8 mouse cellular contexts compared by ENCODE assay signal in the genomic region with DNA sequence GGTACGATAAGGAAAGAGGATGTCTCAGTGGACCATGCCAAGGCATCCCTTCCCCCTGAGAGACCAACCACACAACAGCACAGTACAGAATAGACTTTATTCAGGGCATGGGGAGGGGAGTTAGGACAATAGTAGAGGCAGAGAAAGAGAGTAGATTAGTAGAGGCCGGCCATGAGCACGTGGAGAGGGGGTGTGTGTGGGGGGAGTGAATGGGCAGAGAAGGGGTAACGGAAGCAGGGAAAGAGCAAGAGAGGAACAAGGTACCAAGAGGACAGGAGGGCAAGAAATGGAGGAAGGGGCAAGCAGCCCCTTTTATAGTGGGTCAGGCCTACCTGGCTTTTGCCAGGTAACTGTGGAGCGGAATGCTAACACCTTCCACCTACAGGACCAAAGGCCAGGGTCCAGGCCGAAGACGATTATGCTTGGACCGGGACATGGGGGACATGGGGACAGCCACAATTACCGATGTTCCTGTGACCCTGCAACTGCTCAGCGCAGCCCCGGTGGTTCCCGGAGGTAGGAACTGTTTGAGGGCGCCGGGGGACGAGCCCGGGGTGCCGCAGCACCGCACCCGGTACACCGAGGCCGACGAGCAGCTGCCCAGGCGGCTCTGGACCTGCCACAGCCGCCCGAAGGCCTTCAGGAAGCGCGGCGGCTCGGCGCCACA. TPM values are rescaled to one million over a fixed set of nuclear protein-coding genes. Genes with fewer than 3 reads are reported as not detected.
DNase-seq lines count a peak whose midpoint lies in the region; ATAC-seq and TF ChIP-seq lines count a peak whose summit lies in the region.

No protein-coding gene starts in this region.

- intact Hi-C loops in left cerebral cortex, adult 2 months (cut with DNase I) = loop anchor here (5.0 kb wide), 1 partner anchor 38 kb away; the partner anchor contains the start of gene Uhmk1
- intact Hi-C loops in left cerebral cortex, postnatal 14 days (cut with DNase I) = no loop called here

- H3K27ac ChIP-seq in left cerebral cortex, adult 2 months = peak overlapping the region; percentile 76
- H3K27ac ChIP-seq in embryonic facial prominence, embryonic 10.5 days (replicated peaks) = peak overlapping the region; percentile 92
- H3K27ac ChIP-seq in hindbrain, embryonic 12.5 days = no peak overlapping the region; the same call in 1 of the 2 replicates
- no peak overlapping the region for H3K27ac ChIP-seq in midbrain, embryonic 11.5 days (ENCODE audit: low read depth, low read length)

- DNase-seq in left cerebral cortex, adult 2 months (ENCODE audit: extremely low spot score in 1 of 2, low spot score in 2 of 2) = no peak
- DNase-seq in left cerebral cortex, postnatal 14 days (ENCODE audit: low spot score in 2 of 2) = no peak
- no peak for DNase-seq in embryonic facial prominence, embryonic 10.5 days (ENCODE audit: low spot score)
- no peak for DNase-seq in midbrain, embryonic 11.5 days (ENCODE audit: low spot score, missing footprints)
- no peak for DNase-seq in frontal cortex, postnatal 36 days (ENCODE audit: low spot score in 2 of 2)
- no peak for DNase-seq in frontal cortex, postnatal 25 days (ENCODE audit: low spot score in 2 of 2)
- DNase-seq in layer of hippocampus, adult 8-10 months (ENCODE audit: low spot score in 2 of 2) = no peak

- H3K4me3 ChIP-seq in left cerebral cortex, adult 2 months = peak overlapping the region; percentile 81
- peak overlapping the region; percentile 70 for H3K4me3 ChIP-seq in embryonic facial prominence, embryonic 10.5 days
- H3K4me3 ChIP-seq in hindbrain, embryonic 12.5 days = peak overlapping the region; percentile 79
- H3K4me3 ChIP-seq in midbrain, embryonic 11.5 days (ENCODE audit: low read depth, low read length) = peak overlapping the region; percentile 78

- H3K4me2 ChIP-seq in hindbrain, embryonic 12.5 days (replicated peaks) = peak overlapping the region; percentile 77
- peak overlapping the region; percentile 71 for H3K4me2 ChIP-seq in midbrain, embryonic 11.5 days

- 26% methylated on average over 30 of the region's 30 CpGs for WGBS in embryonic facial prominence, embryonic 10.5 days
- WGBS in hindbrain, embryonic 12.5 days = 29% methylated on average over 30 of the region's 30 CpGs
- WGBS in midbrain, embryonic 11.5 days = 28% methylated on average over 30 of the region's 30 CpGs

- H3K27me3 ChIP-seq in embryonic facial prominence, embryonic 10.5 days (replicated peaks; ENCODE audit: low read depth, poor library complexity, severe bottlenecking) = 0 out of 2 replicates have a peak, but pooled peaks cover 3% of the 10 kb centered on the region
- H3K27me3 ChIP-seq in hindbrain, embryonic 12.5 days = 0 out of 2 replicates have a peak, but pooled peaks cover 2% of the 10 kb centered on the region
- H3K27me3 ChIP-seq in midbrain, embryonic 11.5 days (ENCODE audit: control insufficient read depth, insufficient read depth, low read length) = no peaks in the 10 kb centered on the region

- no peak for TF ChIP-seq CTCF in left cerebral cortex, adult 2 months (IDR thresholded peaks at IDR 0.05)

- no peaks in the 10 kb centered on the region for H3K9me3 ChIP-seq in embryonic facial prominence, embryonic 10.5 days
- H3K9me3 ChIP-seq in hindbrain, embryonic 12.5 days (replicated peaks) = no peaks in the 10 kb centered on the region
- no peaks in the 10 kb centered on the region for H3K9me3 ChIP-seq in midbrain, embryonic 11.5 days (ENCODE audit: control insufficient read depth, low read length)

- peak; percentile 92 for ATAC-seq in hindbrain, embryonic 12.5 days (ENCODE audit: low FRiP score)
- peak; percentile 91 for ATAC-seq in midbrain, embryonic 11.5 days (ENCODE audit: low FRiP score)

- H3K4me1 ChIP-seq in embryonic facial prominence, embryonic 10.5 days = peaks cover 8% of the 10 kb centered on the region
- H3K4me1 ChIP-seq in hindbrain, embryonic 12.5 days = peaks cover 5% of the 10 kb centered on the region
- H3K4me1 ChIP-seq in midbrain, embryonic 11.5 days (ENCODE audit: control insufficient read depth, insufficient read depth, low read length) = peaks cover 4% of the 10 kb centered on the region; the same call in 1 of the 2 replicates

- H3K9ac ChIP-seq in hindbrain, embryonic 12.5 days = peak overlapping the region; percentile 94
- peak overlapping the region; percentile 92 for H3K9ac ChIP-seq in midbrain, embryonic 11.5 days (ENCODE audit: low read length)

- no peaks in the 10 kb centered on the region for H3K36me3 ChIP-seq in embryonic facial prominence, embryonic 10.5 days (replicated peaks)
- no peaks in the 10 kb centered on the region for H3K36me3 ChIP-seq in hindbrain, embryonic 12.5 days
- no peaks in the 10 kb centered on the region for H3K36me3 ChIP-seq in midbrain, embryonic 11.5 days (ENCODE audit: control insufficient read depth, insufficient read depth, low read length)

RNA-seq across cellular contexts. Expression of gene Sh2d1b1, which starts 22.1 kb away (rescaled TPM):
- total RNA-seq in left cerebral cortex, adult 2 months (2021) = not detected
- not detected for total RNA-seq in left cerebral cortex, postnatal 14 days (2021)
- polyA plus RNA-seq in embryonic facial prominence, embryonic 10.5 days (2016; fragmentation: Nextera tagmentation; extraction: Ambion mirVana) = 0.05 TPM in 1 of 2 replicates, not detected in the other
- not detected in 2 replicates for polyA plus RNA-seq in hindbrain, embryonic 12.5 days (2016; fragmentation: Nextera tagmentation; extraction: Ambion mirVana)
- polyA plus RNA-seq in midbrain, embryonic 11.5 days (2014; fragmentation: Nextera tagmentation; extraction: Ambion mirVana) = not detected in 2 replicates
- total RNA-seq in layer of hippocampus, adult 8-10 months (2022) = under 1 TPM in 2 of 4 experiments, not detected in 2; 0.23 to 0.25 TPM

RNA-seq across cellular contexts. Expression of gene Sh2d1b2, which starts 22.5 kb away (rescaled TPM):
- not detected for total RNA-seq in left cerebral cortex, adult 2 months (2021)
- not detected for total RNA-seq in left cerebral cortex, postnatal 14 days (2021)
- not detected in 2 replicates for polyA plus RNA-seq in embryonic facial prominence, embryonic 10.5 days (2016; fragmentation: Nextera tagmentation; extraction: Ambion mirVana)
- not detected in 2 replicates for polyA plus RNA-seq in hindbrain, embryonic 12.5 days (2016; fragmentation: Nextera tagmentation; extraction: Ambion mirVana)
- not detected in 2 replicates for polyA plus RNA-seq in midbrain, embryonic 11.5 days (2014; fragmentation: Nextera tagmentation; extraction: Ambion mirVana)
- not detected for total RNA-seq in layer of hippocampus, adult 8-10 months (2022)

RNA-seq across cellular contexts. Expression of gene Uhmk1, which starts 39.8 kb away (rescaled TPM):
- 100 to 1,000 TPM; 140 to 141 TPM for total RNA-seq in left cerebral cortex, adult 2 months (2021)
- 100 to 1,000 TPM; 144 to 155 TPM for total RNA-seq in left cerebral cortex, postnatal 14 days (2021)
- polyA plus RNA-seq in embryonic facial prominence, embryonic 10.5 days (2016; fragmentation: Nextera tagmentation; extraction: Ambion mirVana) = 10.6 and 11.3 TPM in 2 replicates
- polyA plus RNA-seq in hindbrain, embryonic 12.5 days (2016; fragmentation: Nextera tagmentation; extraction: Ambion mirVana) = 15.3 and 16.3 TPM in 2 replicates
- 16.3 and 17.4 TPM in 2 replicates for polyA plus RNA-seq in midbrain, embryonic 11.5 days (2014; fragmentation: Nextera tagmentation; extraction: Ambion mirVana)
- total RNA-seq in layer of hippocampus, adult 8-10 months (2022) = 100 to 1,000 TPM; 135 to 163 (median 149) TPM

RNA-seq across cellular contexts. Expression of gene Gm7694, which starts 51.1 kb away (rescaled TPM):
- total RNA-seq in left cerebral cortex, adult 2 months (2021) = 1 to 10 TPM; 2.5 to 3.6 TPM
- total RNA-seq in left cerebral cortex, postnatal 14 days (2021) = 1 to 10 TPM; 2.4 to 2.8 TPM
- 2.5 and 3.5 TPM in 2 replicates for polyA plus RNA-seq in embryonic facial prominence, embryonic 10.5 days (2016; fragmentation: Nextera tagmentation; extraction: Ambion mirVana)
- polyA plus RNA-seq in hindbrain, embryonic 12.5 days (2016; fragmentation: Nextera tagmentation; extraction: Ambion mirVana) = 3.5 and 3.8 TPM in 2 replicates
- 1.9 and 2.4 TPM in 2 replicates for polyA plus RNA-seq in midbrain, embryonic 11.5 days (2014; fragmentation: Nextera tagmentation; extraction: Ambion mirVana)
- 1 to 10 TPM; 3.9 to 5.3 (median 4.1) TPM for total RNA-seq in layer of hippocampus, adult 8-10 months (2022)

RNA-seq across cellular contexts. Expression of gene Spata46, which starts 53.6 kb away (rescaled TPM):
- total RNA-seq in left cerebral cortex, adult 2 months (2021) = not detected
- not detected for total RNA-seq in left cerebral cortex, postnatal 14 days (2021)
- 0.94 and 1.5 TPM in 2 replicates for polyA plus RNA-seq in embryonic facial prominence, embryonic 10.5 days (2016; fragmentation: Nextera tagmentation; extraction: Ambion mirVana)
- 0.95 and 1.1 TPM in 2 replicates for polyA plus RNA-seq in hindbrain, embryonic 12.5 days (2016; fragmentation: Nextera tagmentation; extraction: Ambion mirVana)
- 0.51 and 0.90 TPM in 2 replicates for polyA plus RNA-seq in midbrain, embryonic 11.5 days (2014; fragmentation: Nextera tagmentation; extraction: Ambion mirVana)
- not detected for total RNA-seq in layer of hippocampus, adult 8-10 months (2022)

Comparison
In these comparisons a context has a peak if more than half of its experiments do, and no peak if none do; other contexts are left out.
1. H3K27ac ChIP-seq: peak in left cerebral cortex, adult 2 months (single experiment) and embryonic facial prominence, embryonic 10.5 days (single experiment); none in hindbrain, embryonic 12.5 days (single experiment) and midbrain, embryonic 11.5 days (single experiment).
2. Peak in every context shown above with its lines, with median percentiles within 50 percentile points of each other: H3K4me3 ChIP-seq.